Mouse (Mus musculus): ENCODE measurements around the gene Rabac1.

DNA sequence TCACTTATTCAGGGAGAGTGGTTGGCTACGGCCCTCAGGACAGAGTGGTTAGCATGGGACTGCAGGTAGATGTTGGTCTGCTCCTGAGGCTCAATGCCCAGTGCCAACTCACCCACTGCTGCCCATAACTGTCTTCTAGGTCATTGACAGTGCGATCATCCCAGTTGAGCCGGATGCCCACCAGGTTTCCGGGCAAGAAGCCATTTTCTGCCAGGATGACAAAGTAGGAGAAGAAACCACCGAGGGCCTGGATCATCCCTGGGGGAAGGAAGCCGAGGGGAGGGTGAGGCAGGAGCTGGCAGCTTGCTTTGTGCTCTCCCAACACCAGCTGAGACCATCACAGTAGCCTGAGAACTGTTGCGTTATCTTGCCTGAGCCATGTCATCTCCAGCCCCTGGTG lies 7.9 kb upstream of the Rabac1 start:
- TF ChIP-seq MAFK (IDR thresholded peaks at IDR 0.05; ENCODE audit: insufficient read depth, low read depth, low read length) (no peak), HCFC1 (IDR thresholded peaks at IDR 0.05; ENCODE audit: borderline replicate concordance, insufficient read depth, low read length) (no peak)

Data from ES-E14 (cell line).